Mouse (Mus musculus): ENCODE data around the gene Arhgap21. TPM values are rescaled to one million over a fixed set of nuclear protein-coding genes. Genes with fewer than 3 reads are reported as not detected.

The Arhgap21 gene
- polyA plus RNA-seq, 1 experiment from 2014 or later, result 19.1 TPM

DNA sequence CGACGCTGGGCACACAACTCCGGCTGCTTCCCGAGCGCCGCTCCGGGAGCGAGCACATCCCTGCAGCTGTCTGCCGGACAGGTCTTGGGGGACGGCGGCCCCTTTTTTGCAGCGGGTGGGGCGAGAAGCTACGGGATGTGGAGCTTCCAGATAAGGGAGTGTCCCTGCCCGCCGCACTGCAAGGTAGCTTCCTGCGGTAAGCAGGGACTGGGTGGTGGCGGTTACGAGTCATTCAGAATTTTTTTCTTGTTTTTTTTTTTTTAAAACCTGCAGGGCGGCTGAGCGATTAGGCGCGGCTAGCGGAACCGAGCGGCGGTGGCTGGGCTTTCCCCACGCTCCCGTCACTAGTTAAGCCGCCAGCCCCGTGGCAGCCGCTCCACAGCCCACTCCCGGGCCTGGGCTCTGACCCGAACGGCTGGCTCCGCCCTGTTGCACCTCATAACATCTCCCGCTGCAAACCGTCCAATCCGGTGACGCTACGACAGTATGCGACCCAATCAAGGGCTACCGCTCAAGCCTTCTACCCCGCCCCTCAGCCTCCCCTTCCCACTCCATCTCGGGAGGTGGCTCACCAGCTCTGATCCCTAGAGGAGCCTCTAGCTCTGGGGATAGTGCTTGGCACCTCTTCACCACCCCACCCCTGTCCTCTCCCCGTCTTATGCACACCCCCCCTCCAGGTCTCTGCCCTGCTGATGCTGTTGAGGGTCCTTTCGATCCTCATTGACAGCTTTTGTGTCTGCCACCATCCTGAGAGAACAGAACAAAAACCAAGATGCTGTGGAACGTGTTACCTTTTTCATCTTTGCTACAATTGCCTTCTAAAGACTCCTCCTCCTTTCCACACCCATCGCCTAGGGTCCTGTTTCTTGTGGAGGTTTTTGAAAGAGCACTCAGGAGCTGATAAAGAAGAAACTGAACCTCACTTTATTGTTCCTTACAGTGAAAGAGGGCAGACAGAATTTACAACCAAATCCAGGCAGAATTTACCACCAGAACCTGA, 820 bp upstream of the Arhgap21 start:
- ATAC-seq (ENCODE audit: low read depth), result peak; percentile 97

DNA sequence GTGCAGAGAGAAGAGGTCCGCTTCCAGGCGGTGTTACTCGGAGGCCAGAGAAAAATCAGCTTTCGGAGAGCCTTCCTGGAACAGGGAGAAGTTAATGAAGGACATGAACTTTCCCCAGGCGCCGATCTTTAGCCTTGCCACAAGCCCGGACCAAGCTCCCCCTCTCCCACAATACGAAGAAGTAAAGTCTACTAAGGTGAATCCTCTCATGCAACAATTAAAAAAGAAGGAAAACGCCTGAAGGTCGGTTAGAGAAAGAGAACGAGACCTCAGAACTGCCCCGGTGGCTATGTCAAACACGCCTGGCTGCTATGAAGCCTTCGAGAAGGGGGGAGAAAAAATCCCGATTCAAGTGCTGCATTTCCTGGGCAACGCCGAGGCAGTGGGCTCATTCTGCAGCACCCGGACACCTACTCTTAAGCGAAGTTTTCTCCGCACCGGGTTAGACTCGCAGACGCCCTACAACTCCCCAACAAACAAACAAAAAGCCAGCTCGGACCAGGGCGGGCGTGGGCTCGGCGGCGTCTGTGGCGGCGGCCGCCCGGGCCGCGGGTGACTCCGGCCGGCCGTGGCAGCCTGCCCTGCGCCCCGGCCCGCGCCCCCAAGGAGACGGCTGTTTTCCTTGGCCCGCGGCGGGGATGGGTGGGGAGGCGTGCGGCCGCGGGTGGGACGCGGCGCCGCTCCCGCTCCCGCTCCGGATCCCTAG, 882 bp downstream of the Arhgap21 start:
- DNase-seq (ENCODE audit: low spot score) (peak; percentile 56), ATAC-seq (ENCODE audit: low read depth) (peak; percentile 1; the same call in 1 of the 2 replicates)
- Histone ChIP-seq H3K36me3 (ENCODE audit: control insufficient read depth, insufficient read depth, low read length) (no peaks in the 10 kb centered on the region), H3K27ac (replicated peaks; ENCODE audit: low read depth, low read length) (peak overlapping the region; percentile 99), H3K9ac (ENCODE audit: low read depth, low read length) (peak overlapping the region; percentile 98), H3K27me3 (replicated peaks; ENCODE audit: control insufficient read depth, insufficient read depth, low read length) (no peaks in the 10 kb centered on the region), H3K4me3 (ENCODE audit: low read depth, low read length) (peak overlapping the region; percentile 87), H3K4me2 (ENCODE audit: low read depth, low read length) (peak overlapping the region; percentile 87), H3K9me3 (ENCODE audit: control insufficient read depth, low read length) (no peaks in the 10 kb centered on the region), H3K4me1 (ENCODE audit: control insufficient read depth, insufficient read depth, low read length) (peaks cover 16% of the 10 kb centered on the region)
- WGBS, result 0% methylated on average over 25 of the region's 57 CpGs

More for the DNA sequence above, 820 bp upstream of the Arhgap21 start:
- Histone ChIP-seq H3K4me3 (ENCODE audit: low read depth, low read length) (peak overlapping the region; percentile 87), H3K27ac (replicated peaks; ENCODE audit: low read depth, low read length) (peak overlapping the region; percentile 99), H3K9ac (ENCODE audit: low read depth, low read length) (peak overlapping the region; percentile 98), H3K9me3 (ENCODE audit: control insufficient read depth, low read length) (no peaks in the 10 kb centered on the region), H3K4me1 (ENCODE audit: control insufficient read depth, insufficient read depth, low read length) (peaks cover 16% of the 10 kb centered on the region), H3K27me3 (replicated peaks; ENCODE audit: control insufficient read depth, insufficient read depth, low read length) (no peaks in the 10 kb centered on the region), H3K36me3 (ENCODE audit: control insufficient read depth, insufficient read depth, low read length) (no peaks in the 10 kb centered on the region), H3K4me2 (ENCODE audit: low read depth, low read length) (peak overlapping the region; percentile 87)
- peak; percentile 99 for DNase-seq (ENCODE audit: low spot score)
- under 1% methylated on average over 44 of the region's 49 CpGs for WGBS

DNA sequence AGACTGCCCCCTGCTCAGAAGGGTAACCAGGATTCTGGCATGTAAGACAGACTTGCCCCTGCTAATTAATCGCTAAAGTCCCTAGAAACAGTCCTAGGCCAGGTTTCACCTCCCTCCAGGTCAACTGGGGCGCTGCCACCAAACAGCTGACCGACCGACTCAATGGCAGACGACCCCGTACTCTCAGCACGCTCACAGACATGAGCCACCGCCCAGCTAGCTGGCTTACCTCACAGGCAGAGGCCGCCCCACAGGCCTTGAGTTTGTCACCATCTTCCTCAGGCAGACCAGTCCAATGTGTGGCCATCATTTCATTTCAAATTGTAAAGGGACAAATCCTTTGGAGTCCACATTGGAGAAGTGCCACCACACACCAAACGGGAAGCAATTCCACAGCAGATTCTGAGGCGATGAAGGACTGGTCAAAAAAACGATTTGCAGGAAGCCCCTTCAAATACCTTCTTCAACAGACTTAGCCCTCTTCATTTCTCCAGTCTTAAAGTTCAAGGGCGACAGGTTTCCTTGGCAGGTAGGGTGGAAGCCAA, 1.5 kb downstream of the Arhgap21 start:
- no peaks in the 10 kb centered on the region for H3K9me3 ChIP-seq (ENCODE audit: control insufficient read depth, low read length)
- WGBS, result 2% methylated on average over 13 of the region's 13 CpGs

DNA sequence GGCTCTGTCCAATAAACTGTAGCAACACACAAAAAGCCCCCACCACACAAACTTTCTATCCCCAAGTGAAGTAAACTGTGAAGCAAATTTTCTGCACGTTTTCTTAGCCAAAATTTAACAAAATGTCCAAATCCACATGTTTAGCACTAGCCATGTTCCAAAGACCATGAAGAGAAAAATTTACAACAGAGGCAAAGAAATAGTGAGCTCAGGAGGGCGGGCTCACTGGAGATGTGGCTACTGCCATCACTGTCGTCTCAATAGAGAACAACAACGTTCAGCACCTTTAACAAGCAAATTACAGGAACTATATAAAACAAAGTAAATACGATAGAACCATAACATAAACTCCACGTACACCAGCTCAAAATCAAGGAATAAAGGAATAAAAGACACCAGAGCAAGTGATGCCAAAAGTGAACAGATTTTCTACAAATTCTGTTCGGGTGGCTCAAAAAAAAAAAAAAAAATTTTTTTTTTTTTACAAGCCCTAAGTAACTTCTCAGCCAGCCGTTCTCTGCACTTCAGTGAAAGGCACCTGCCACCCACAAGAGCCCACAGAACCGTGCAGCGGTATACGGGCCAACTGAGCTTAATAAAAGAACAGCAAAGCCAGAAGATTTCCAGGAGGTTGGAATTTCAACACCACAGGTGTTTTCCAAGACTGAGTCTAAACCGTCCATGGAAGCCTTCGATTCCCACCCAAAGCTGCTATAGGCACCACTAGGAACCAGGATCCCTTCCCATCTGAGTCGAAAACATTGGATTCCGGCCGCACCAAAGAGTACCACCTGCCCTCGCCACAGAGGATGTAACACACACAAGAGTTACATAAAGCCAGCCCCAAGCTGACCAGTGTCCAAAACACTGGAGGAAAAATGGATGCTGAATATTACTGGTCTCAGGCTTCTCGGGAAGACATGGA, 2.2 kb downstream of the Arhgap21 start:
- peak overlapping the region; percentile 87 for H3K4me2 ChIP-seq (ENCODE audit: low read depth, low read length)
- H3K9me3 ChIP-seq (ENCODE audit: control insufficient read depth, low read length), result no peaks in the 10 kb centered on the region
- H3K9ac ChIP-seq (ENCODE audit: low read depth, low read length), result peak overlapping the region; percentile 98
- no peaks in the 10 kb centered on the region for H3K27me3 ChIP-seq (replicated peaks; ENCODE audit: control insufficient read depth, insufficient read depth, low read length)
- 33% methylated on average over 18 of the region's 18 CpGs for WGBS
- peak overlapping the region; percentile 99; the same call in 1 of the 2 replicates for H3K27ac ChIP-seq (replicated peaks; ENCODE audit: low read depth, low read length)
- no peak for ATAC-seq (ENCODE audit: low read depth)
- no peak for DNase-seq (ENCODE audit: low spot score)
- peaks cover 20% of the 10 kb centered on the region for H3K4me1 ChIP-seq (ENCODE audit: control insufficient read depth, insufficient read depth, low read length)
- no peaks in the 10 kb centered on the region for H3K36me3 ChIP-seq (ENCODE audit: control insufficient read depth, insufficient read depth, low read length)
- peak overlapping the region; percentile 87 for H3K4me3 ChIP-seq (ENCODE audit: low read depth, low read length)

More for the DNA sequence above, 1.5 kb downstream of the Arhgap21 start:
- peak overlapping the region; percentile 87 for H3K4me2 ChIP-seq (ENCODE audit: low read depth, low read length)
- DNase-seq (ENCODE audit: low spot score) (peak; percentile 53), ATAC-seq (ENCODE audit: low read depth) (no peak)
- no peaks in the 10 kb centered on the region for H3K27me3 ChIP-seq (replicated peaks; ENCODE audit: control insufficient read depth, insufficient read depth, low read length)
- H3K4me3 ChIP-seq (ENCODE audit: low read depth, low read length), result peak overlapping the region; percentile 87
- peak overlapping the region; percentile 98 for H3K9ac ChIP-seq (ENCODE audit: low read depth, low read length)
- H3K27ac ChIP-seq (replicated peaks; ENCODE audit: low read depth, low read length), result peak overlapping the region; percentile 99
- peaks cover 16% of the 10 kb centered on the region for H3K4me1 ChIP-seq (ENCODE audit: control insufficient read depth, insufficient read depth, low read length)
- H3K36me3 ChIP-seq (ENCODE audit: control insufficient read depth, insufficient read depth, low read length), result no peaks in the 10 kb centered on the region

DNA sequence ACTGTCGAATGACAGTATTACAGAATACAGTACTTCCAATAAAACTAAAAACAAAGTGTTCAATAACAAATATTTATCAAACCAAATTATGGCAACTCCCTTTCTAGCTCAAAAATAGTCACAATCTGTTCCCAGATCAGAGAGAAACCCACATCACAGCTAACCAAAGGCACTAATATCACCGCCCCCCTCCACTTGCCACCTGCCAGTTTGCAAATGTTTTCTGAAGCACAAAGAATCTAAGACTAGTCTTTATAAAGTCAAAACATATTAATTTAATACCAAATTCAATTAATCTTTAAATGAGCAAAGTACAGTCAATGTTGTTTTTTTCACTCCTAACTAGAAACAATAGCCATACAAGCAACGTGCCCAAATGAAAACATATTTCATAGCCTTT, 3.3 kb downstream of the Arhgap21 start:
- Histone ChIP-seq H3K9me3 (ENCODE audit: control insufficient read depth, low read length) (no peaks in the 10 kb centered on the region), H3K27ac (replicated peaks; ENCODE audit: low read depth, low read length) (no peak overlapping the region), H3K4me1 (ENCODE audit: control insufficient read depth, insufficient read depth, low read length) (peaks cover 20% of the 10 kb centered on the region), H3K27me3 (replicated peaks; ENCODE audit: control insufficient read depth, insufficient read depth, low read length) (no peaks in the 10 kb centered on the region), H3K36me3 (ENCODE audit: control insufficient read depth, insufficient read depth, low read length) (no peaks in the 10 kb centered on the region), H3K4me2 (ENCODE audit: low read depth, low read length) (peak overlapping the region; percentile 87), H3K9ac (ENCODE audit: low read depth, low read length) (no peak overlapping the region), H3K4me3 (ENCODE audit: low read depth, low read length) (peak overlapping the region; percentile 87; the same call in 1 of the 2 replicates)
- 84% methylated on average over 3 of the region's 3 CpGs for WGBS
- ATAC-seq (ENCODE audit: low read depth) (no peak), DNase-seq (ENCODE audit: low spot score) (no peak)

DNA sequence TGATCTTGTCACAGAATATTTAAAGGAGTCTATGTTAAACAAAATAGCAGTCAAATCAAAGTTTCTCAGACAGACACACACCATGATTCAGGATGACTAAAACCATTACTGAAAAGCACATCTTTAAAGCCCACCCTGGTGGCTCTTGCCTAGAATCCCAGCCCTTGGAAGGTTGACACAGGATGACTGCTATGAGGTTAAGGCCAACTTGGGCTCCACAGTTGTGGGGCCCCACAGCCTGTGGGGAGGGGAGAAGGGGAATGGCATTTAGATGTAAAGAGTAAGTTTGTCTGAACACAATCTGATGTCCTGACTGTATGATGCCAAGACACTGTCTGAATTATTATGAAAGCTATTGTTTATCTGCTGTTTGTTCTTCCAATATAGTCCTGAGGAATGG, 4.2 kb downstream of the Arhgap21 start:
- Histone ChIP-seq H3K27me3 (replicated peaks; ENCODE audit: control insufficient read depth, insufficient read depth, low read length) (no peaks in the 10 kb centered on the region), H3K9ac (ENCODE audit: low read depth, low read length) (no peak overlapping the region), H3K27ac (replicated peaks; ENCODE audit: low read depth, low read length) (no peak overlapping the region), H3K36me3 (ENCODE audit: control insufficient read depth, insufficient read depth, low read length) (no peaks in the 10 kb centered on the region), H3K4me2 (ENCODE audit: low read depth, low read length) (no peak overlapping the region), H3K4me1 (ENCODE audit: control insufficient read depth, insufficient read depth, low read length) (peaks cover 16% of the 10 kb centered on the region), H3K4me3 (ENCODE audit: low read depth, low read length) (no peak overlapping the region), H3K9me3 (ENCODE audit: control insufficient read depth, low read length) (no peaks in the 10 kb centered on the region)
- no peak for ATAC-seq (ENCODE audit: low read depth)
- DNase-seq (ENCODE audit: low spot score), result no peak

DNA sequence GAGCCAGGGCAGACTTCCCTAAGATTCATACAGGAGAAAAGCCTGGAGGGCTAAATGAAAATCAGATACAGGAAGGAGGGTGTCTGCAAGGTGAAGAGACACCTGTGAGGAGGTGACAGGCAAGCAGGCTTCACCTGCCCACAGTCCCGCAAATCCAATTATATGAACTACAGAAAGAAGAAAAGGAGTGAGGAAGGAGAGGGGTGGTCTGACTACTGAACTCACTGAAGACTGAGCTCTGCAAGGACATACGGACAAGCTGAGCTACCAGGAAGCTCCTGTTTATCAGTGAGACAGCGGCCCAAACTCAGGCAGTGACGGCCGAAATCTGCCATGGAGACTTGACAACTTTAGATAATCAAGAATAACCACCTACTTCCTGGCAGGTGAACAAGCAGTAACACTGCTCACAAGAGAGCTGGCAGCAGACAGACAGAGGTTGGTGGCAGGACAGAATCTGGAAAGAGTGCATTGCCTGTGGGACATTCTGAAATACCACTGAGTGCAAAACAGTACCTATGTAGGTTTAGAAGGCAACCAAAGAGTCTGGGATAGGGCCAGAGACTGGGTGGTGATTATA, 5.4 kb downstream of the Arhgap21 start:
- peaks cover 16% of the 10 kb centered on the region for H3K4me1 ChIP-seq (ENCODE audit: control insufficient read depth, insufficient read depth, low read length)
- H3K27ac ChIP-seq (replicated peaks; ENCODE audit: low read depth, low read length), result no peak overlapping the region
- ATAC-seq (ENCODE audit: low read depth), result no peak

More for the DNA sequence above, 5.4 kb downstream of the Arhgap21 start:
- 73% methylated on average over 5 of the region's 5 CpGs for WGBS
- Histone ChIP-seq H3K4me3 (ENCODE audit: low read depth, low read length) (no peak overlapping the region), H3K27me3 (replicated peaks; ENCODE audit: control insufficient read depth, insufficient read depth, low read length) (no peaks in the 10 kb centered on the region), H3K9me3 (ENCODE audit: control insufficient read depth, low read length) (no peaks in the 10 kb centered on the region), H3K36me3 (ENCODE audit: control insufficient read depth, insufficient read depth, low read length) (no peaks in the 10 kb centered on the region), H3K4me2 (ENCODE audit: low read depth, low read length) (no peak overlapping the region), H3K9ac (ENCODE audit: low read depth, low read length) (no peak overlapping the region)
- no peak for DNase-seq (ENCODE audit: low spot score)
